Mouse (Mus musculus) WW6 (cell line): ENCODE measurements around the gene Efcc1.

ENCODE experiments used
- DNase-seq: peaks from one replicate; pipeline ENCODE4 v3.0.0-alpha.2; 2013; ENCODE audit warnings: low read depth, low spot score

The Efcc1 gene

DNA sequence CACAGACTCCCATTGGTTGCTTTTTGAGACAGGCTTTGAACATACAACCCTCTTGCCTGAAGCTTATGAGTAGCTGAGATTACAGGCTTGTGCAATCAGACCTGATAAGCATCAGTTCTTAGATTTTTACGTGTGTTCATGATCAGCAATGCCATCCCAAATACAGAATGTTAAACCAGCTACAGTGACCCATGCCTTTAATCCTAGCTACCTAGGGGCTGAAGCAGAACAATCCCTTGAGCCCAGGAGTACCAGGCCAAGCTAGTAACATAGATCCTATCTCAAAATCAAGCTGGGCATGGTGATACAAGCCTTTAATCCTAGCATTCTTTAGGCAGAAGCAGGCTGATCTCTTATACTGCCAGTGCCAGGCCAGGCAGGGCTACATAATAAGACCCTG is 73.4 kb downstream of the Efcc1 start:
- DNase-seq, result no peak

DNA sequence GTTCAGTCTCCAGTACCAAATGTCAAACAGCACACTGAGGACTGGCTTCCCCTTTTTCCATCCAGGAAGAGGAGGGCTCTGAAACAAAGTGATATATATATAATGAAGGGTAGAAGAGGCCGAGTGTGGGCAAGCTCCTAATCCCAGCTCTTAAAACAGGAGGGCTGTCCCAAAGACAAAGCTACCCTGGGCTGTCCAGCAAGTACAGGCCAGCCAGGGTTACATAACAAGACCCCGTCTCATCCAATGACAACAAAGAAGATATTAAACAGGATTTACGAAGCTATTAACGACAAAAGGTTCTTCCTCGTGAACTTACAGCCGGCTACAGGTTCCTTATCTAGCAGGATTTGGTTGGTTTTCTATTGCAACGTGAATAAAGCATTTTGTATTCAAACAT is 74.2 kb downstream of the Efcc1 start:
- DNase-seq, result no peak

DNA sequence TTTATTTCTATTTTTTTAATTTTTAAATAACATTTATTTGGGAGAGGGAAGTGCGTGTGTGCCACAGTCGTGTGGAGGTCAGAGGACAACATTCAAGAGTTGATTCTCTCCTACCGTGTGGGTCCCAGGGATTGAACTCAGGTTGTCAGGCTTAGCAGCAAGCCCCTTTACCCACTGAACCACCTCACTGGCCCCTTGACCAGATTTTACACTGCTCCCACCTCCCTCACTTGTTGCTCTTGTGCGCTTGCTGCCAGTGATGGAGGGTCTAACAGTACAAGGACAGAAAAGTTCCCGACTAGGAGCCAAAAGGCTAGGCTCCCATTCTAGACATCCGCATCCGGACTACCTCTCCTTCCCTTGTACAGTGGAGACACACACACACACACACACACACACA is 74.8 kb downstream of the Efcc1 start:
- no peak for DNase-seq
